Mouse (Mus musculus): Measurements from ENCODE around the gene Gm16223.

Gene Gm16223

DNA sequence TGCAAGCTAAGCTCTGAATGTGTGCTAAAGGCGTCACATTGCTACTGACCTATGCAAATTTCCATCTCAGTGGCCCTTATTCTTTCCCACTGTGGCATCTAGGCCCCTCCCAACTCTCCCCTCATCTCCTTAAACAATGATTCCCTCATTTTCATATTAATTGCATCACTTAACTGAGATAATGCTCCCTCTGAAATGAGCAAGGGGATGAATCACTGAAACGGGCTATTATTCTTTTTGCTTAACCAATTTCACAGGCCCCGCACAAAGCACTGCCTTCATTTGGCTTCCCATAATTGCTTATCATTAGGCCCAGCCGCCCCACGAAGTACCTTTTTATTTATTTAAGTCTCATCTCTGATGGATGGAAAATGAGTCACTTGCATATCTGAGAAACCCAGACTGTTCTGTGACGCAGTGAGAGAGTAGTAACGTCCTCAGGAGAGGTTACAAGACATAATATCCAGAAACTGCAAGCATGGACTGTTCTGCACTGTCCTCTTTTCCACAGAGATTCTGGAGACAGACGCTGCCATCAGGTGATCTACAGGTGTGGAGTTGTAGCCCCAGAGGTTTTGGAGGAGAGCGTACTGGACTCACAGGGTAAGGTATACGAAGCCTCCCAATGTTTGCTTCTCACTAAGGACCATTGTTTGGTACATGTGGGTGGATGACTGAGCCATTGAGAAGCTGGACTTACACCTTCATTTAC is at the start of gene Gm16223:
Gene Gm16223 (plus strand): TSS at position 485 of the 712 bp plus-strand sequence.
- no peak for DNase-seq (ENCODE audit: low spot score in 2 of 2)

DNA sequence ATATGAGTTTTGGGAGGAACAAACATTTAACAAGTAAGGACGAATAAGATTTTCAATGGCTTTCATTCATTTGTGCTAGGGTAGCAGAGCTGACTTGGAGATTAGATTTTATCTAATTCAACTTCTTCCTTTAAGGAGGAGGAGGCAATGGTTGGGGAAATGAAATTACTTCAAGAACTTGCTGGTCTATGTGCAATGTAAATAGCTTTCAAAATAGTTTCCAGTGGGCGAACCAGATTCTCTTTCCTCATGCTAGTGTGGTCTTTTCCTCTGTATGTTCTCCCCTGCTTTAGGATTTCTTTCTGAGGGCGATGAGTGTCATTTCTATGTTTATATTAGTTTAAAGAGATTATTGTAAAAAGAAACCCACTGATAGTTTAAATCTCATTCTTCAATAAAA is 45.7 kb upstream of the Gm16223 start:
- no peak for DNase-seq (ENCODE audit: low spot score in 2 of 2)

DNA sequence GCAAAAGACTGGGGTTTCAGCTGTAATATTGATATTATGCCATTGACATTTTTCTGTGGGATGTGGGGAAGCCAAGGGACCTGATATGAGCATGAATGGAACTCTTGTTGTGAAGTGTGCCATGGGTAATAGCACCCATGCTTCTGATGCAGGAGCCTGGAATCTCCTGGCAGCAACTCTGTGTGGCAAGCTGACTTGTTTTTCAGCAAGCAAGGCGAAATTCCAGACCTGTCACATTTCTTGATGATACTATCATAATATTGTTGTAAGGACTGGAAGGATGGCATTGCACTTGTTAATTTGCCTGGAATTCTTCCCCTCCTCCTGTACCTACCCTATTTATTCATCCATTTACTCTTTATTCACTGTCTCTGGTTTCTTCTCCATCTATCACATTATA is 44.2 kb upstream of the Gm16223 start:
- no peak for DNase-seq (ENCODE audit: low spot score in 2 of 2)

DNA sequence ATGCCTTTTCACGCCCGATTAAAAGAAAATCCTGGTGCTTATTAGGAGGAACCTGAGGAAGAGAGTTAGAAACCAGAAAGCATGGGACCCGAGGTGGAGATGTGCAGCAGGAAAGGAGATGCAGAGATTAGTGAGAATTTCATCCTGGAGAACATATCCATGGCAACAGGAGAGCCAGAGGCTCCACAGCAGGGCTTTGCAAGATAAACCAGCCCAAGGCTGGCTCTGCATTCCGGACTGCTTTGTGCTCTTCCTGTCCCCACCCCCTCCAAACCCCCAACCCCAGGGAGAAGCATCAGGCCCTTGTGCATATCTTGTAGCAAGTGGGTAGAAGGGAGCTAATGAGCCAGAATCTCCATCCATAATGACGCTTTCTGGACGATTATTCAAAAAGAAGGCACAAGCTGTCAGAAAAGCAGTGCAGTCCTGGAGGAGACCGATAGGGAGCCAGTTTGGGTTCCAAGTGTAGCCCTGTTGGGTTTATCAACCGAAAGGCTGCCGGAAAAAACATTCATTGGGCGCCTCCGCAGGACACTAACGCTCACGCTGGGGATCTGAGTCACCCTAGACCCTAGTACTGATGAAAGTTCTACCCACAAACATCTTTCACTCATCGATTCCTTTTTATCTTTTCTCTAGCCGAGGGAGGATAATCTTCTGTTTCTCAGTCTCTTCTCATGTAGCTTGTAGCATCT is 31.2 kb upstream of the Gm16223 start:
- DNase-seq (ENCODE audit: low spot score in 2 of 2) = no peak

DNA sequence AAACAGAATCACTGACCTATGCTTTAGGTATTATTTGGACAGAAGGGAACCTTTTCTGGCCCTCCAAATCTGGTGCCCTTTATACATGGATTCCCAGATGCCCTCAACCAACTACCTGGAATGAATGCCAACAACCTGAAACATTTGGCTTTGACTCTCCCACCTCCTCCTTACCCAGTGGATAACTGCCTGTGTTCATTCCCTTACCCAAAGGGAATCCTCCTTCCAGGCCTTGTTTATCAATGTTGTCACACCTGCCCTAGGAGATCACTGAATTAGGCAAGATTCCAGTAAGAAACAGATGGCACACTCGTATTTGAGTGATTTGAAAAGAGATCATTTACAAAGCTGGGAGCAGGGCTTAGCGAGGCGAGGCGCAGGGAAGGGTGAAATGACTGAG is 13.1 kb upstream of the Gm16223 start:
- DNase-seq (ENCODE audit: low spot score in 2 of 2) = no peak

DNA sequence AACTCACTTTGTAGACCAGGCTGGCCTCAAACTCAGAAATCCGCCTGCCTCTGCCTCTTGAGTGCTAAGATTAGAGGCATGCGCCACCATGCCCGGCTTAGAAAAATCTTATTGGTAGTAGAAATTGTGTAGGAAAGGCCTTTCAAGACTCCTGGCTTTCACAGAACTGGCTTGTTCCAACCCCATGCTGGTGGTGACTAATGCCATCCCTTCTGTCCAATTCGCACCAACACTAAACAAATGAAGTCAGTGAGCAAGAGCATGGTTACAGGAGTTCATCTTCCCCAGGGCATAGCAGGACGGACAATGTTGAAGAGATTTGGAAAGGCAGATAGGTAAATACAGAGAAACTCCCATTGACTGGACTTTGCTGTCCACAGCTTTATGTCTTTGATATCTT is 12.6 kb upstream of the Gm16223 start:
- DNase-seq (ENCODE audit: low spot score in 2 of 2) = no peak

DNA sequence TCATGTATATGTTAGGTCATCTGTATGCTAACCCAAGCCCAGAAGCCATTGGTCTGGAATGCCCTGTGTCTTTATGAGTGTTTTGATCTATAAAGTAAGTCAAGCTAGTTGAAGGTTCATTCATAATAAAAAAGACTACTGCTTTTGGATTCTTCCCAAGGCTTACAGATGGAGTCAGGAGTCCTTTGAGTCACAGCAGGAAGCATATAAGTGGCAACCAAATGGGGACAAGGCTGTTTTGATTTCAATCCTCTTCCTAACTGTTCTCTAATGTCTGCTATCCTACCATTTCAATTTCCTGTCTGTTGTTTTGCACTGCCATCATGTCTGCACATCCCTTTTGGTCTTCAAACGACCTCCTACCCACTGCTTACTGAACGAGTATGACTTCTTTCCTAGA is 2.7 kb upstream of the Gm16223 start:
- DNase-seq (ENCODE audit: low spot score in 2 of 2) = no peak

DNA sequence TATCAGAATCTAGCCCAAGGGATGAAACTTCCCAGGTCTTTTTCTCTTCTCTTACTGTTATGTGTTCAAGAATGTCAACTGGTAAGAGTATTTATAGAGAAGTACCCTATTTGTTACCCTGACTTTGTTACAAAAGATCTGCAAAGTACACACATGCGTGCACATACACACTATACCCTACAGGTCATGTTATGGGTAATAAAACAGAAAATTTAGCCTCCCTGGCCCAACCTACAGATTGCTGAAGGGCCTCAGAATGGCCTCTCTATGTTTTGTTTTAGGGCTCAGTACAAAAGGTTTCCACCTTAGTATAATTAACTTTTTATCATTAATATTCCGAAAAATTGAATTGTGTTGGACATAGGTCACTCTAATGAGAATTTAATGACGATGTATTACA is 685 bp upstream of the Gm16223 start:
- no peak for DNase-seq (ENCODE audit: low spot score in 2 of 2)

DNA sequence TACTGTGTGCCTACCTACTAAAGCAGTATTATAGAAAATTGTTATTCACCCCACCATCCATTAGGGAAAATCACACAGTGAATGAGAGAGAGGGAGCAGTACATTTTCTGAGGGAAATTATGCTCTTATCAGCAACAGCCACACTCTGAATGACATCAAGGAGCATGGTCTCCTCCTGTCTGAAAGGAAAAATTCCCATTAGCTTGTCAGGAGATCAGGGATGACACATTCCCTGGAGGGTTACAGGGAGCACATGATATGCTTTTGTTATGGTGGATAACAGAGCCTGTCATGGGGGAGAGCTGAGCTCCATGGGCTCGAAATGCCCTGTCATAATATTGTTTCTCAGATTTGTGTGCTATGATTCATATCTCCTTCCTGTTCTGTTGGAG is 424 bp downstream of the Gm16223 start:
- DNase-seq (ENCODE audit: low spot score in 2 of 2) = no peak

DNA sequence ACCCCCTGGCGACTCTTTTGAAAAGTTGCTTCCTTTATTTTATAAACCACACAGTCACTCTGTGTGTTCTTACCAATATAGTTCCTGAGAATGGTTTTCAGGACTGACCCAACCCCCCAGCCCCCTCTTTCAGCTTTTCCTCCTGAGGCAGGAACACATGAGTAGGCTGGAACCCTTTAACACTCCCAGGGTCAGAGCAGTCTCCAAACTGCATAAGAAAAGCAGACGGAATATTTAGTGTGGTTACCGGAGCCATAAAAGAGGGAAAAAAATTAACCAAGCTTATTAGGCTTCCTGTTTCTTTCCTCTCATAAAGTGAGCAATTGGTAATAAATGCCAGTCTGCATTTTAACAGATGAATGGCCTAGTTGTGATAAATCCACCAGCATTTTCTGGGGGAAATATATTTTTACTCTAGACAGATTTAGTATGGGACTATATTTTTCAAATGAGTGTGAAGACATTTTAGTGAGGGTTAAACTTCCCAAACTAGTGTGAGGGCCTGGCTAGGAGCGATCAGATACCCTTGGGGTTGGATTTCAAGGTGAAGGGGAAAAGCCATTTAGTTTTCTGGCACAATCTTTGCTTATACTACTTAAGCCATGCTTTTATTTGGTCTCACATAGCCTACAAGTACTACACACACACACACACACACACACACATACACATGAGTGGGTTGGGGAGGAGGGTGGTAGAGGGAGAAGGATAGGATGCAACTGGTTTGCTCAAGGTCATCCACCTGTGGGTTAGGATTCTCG is 49.0 kb downstream of the Gm16223 start:
- no peak for DNase-seq (ENCODE audit: low spot score in 2 of 2)

DNA sequence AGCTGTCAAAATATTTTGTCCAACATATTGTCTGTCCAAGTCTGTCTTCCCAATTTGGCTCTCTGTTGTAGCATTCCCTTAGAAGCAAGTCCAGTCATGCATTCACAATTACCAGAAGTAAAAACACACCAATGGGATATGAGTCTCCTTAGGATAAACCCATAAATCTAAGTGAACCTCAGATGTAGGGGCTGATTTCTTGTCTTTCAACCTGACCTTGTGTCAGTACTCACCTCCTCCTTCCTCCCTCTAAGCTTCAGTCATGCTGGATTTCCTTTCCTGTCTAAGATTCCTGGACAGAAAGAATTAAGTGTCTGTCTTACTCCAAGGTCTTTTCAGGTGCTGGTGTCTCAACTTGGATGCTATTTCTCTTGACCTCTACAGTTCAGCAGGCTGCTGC is 57.8 kb downstream of the Gm16223 start:
- DNase-seq (ENCODE audit: low spot score in 2 of 2) = no peak

DNA sequence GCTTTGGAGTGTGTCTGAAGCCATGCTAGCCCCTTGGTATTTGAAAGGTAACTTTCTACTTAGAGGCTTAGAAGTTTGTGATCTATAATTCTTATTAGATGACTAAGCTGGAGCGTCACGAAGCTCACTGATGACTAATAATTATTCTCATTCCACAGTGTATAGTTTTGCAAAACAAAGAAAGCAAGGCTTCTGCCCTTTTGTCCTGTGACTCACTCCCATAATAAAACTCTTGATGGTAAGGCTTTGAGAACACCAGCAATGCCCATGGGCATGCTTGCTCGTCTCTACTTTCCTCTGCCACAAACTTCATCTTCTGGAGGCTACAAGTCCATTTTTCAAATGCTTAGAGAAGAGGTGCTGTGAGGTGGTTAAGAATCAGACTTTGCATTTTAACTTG is 87.9 kb downstream of the Gm16223 start:
- no peak for DNase-seq (ENCODE audit: low spot score in 2 of 2)

DNA sequence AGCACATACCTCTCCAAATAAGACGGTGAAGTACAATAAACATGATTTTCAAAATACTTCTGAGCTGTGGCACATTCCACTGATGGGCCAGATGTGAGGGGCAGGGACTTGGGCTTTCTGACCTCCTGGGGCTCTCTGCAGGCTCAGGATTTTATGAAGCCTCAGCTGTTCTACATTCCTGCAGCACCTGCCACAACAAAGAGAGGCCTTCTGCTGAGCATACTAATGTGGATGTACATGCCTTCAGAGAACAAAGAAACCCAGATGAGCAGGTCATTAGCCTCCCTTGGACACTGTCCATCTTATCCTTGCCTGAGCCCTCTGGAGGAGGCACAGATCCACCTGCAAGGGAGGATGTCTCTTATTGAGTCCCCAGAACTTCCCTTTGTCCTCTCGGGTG is 97.0 kb downstream of the Gm16223 start:
- no peak for DNase-seq (ENCODE audit: low spot score in 2 of 2)

DNA sequence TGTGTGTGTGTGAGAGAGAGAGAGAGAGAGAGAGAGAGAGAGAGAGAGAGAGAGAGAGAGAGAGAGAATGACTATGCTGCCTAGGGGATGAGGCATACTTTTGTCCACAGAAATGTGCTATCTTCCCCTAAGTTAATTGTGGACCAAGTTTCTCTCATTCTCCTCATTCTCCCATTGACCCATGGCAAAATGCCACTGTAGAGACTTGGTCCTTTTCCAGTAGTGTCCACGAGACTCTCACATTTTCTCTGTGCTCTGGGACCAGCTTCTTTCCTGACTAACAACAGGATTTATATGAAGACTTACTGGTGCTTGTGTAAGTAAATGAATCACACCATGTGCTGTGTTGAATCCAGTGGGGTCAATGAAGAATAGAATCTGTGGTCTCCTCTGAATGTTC is 98.6 kb downstream of the Gm16223 start:
- no peak for DNase-seq (ENCODE audit: low spot score in 2 of 2)

DNA sequence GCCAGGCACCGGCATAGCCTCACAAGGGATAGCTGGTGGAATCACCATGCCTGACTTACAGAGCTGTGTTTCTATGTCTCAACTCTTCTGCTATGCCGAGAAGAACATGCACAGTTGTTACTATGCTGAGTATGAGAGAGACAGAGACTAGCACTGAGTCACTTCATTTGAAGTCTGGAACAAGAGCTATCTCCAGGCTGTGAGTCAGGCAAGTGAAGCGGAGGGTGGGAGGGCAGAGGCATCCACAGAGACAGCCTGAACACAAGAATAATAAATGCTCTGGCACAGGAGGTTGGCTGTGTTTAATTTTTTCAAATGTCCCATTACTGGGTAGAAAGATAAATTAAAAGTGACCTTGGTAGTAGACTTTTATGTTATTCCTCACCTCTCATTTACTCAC is 100.3 kb downstream of the Gm16223 start:
- DNase-seq (ENCODE audit: low spot score in 2 of 2) = no peak

DNA sequence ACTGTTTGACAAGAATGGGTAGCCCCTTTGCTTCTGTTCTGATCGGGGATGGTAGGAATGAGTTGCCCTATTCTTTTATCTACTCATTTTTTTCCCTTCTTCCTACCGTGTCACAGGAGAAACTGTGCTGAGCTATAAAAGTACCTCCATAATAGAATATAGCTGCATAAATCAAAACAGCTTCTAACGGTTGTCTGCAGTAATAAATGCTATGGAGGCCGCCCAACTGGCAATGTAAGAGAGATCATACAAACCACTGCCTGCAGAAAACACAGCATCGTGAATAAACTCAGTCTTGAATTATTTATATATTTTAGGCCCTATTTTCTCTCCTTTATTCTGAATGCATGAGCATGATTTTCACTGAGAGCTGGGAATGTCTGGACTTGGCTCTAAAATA is 101.0 kb downstream of the Gm16223 start:
- no peak for DNase-seq (ENCODE audit: low spot score in 2 of 2)

DNA sequence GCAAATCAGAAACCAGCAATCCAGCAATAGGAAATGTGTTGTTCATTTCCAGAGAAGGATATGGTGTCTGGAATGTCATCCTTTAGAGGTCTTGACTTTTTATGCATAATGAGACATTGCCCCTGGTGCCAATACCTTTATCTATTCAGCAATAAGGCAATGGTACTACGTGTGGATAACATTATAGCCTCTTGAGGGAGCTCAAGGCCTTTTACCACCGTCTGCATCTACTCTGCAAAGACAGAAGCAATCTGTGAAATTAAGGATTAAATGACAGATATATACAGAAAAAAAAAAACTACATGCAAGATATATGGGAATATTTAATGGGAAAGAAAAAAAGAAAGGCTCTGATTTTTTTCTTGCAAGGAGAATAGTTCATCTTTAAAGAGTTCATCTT is 106.3 kb downstream of the Gm16223 start:
- DNase-seq (ENCODE audit: low spot score in 2 of 2) = no peak

DNA sequence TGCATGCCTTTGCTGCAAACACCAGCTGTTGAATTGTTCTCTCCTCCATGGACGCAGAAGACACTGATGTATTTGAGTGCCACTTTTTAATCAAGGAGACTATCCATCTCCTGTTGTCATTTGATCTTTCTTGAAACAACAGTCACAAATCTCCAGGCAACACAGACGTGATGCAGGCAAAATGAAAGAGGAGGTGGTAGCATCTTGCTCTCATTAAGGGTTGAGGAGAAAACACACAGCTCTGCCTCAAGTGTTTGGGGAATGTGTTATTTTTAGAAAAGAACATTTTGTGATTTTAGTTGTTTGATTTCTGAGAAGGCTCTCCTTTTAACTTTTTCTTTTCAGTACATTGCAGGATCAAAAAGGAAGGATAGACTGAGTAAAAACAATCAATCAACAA is 107.7 kb downstream of the Gm16223 start:
- no peak for DNase-seq (ENCODE audit: low spot score in 2 of 2)

DNA sequence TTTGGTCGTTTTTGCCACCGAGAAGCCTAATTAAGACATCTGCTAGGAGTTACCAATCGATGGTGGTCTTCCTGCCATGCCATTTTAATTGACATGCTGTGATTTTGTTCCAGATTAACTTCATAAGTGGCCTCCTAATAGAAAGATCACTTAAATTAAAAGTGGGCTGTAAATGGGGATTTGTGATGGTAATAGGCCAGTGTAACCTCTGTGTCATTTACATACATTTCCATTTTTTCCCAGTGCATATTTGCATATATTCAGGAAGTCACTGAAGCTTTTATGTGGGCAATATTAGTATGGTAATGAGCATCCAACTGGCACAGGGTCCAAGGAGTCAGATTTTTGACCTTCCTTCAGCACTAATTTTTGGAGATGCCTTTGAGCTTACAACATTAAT is 130.7 kb downstream of the Gm16223 start:
- no peak for DNase-seq (ENCODE audit: low spot score in 2 of 2)

DNA sequence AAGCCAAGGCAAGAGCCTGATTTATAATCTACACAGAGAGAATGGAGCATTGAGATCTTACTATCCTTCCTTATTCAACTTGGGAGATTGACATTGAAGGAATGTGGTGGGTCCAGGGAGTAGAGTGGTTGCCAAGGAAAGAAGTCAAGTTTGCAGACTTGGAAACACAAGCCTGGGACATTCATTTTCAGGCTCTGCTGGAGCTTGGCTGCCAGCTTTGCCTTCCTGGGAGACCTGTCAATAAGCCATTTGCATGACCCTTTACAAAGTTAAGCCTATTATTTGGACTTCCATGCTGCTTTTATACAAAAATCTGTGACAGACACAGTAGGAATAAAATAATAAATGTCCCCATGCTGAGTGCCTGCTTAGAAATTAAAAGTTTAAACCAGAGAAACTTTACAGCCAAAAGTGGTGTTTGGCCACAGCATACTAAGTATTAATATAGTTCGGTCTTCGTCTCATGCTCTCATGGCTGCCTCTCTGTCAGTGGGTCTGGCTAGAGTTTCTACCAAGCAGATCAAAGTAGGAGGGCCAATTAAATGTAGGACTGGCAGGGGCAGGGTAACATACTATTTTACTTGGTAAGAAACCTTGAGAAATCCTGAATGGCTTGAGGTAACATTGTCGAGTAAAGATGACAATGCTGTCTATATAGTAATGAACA is 139.8 kb downstream of the Gm16223 start:
- DNase-seq (ENCODE audit: low spot score in 2 of 2) = no peak

DNA sequence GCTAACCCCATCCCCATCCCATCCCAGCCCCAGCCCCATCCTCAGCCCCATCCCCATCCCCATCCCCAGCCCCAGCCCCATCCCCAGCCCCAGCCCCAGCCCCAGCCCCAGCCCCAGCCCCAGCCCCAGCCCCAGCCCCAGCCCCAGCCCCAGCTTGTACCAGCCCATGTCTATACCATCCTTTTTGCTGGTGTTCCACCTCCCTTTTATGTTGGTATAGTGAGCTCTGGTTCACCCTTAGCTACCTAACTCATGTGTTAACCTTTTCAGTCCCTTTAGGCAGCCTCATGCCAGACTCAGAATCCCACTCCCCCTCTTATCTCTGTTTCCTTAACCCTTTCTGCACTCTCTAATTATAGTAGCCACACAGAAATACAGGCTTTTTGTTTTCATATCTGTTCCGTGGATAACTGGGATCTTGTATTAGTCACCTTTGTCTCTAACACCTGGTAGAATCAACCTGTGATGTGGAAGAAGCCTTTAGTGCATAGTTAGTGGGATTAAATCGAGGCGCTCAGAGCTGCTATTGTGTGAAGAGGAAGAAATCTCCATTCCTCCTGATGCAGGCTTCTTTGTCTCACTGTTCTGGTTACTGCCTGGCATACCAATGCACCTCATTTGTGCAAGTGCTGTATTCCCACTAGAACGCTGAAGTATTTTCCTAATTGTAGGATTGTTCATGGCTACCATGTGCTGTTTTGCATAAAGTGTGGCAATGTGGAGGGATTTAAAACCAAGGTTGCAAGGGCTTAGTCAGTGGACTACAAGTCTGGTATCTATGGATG is 144.0 kb downstream of the Gm16223 start:
- DNase-seq (ENCODE audit: low spot score in 2 of 2) = no peak

DNA sequence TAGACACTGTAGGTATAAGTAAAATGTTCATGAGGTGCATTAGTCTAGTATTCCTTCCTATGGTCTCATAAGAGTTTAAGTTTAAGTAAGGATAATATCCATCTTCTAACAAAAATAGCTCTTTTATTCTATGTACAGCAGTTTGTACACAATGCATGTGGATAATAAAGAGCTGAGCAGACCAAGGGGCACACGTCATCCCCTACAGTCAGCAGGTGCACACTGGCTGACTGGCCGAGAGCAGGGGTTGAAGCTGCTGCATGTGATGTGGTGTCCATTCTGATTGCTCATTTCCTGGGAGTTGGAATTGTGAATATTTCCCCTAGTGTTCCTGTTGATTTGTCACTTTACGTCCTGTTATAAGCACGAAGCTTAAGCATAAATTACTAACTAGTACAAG is 144.6 kb downstream of the Gm16223 start:
- DNase-seq (ENCODE audit: low spot score in 2 of 2) = no peak
